Mouse (Mus musculus): ENCODE results near the gene Tspan9.
A peak's percentile ranks its signal among the peaks of the same experiment; 100 is the strongest.

Tspan9 gene

GRCm38 (mm10) chr6:128132581-128132980 is 10.8 kb downstream of the Tspan9 start:
- DNase-seq: peak; percentile 47 to 57

DNA sequence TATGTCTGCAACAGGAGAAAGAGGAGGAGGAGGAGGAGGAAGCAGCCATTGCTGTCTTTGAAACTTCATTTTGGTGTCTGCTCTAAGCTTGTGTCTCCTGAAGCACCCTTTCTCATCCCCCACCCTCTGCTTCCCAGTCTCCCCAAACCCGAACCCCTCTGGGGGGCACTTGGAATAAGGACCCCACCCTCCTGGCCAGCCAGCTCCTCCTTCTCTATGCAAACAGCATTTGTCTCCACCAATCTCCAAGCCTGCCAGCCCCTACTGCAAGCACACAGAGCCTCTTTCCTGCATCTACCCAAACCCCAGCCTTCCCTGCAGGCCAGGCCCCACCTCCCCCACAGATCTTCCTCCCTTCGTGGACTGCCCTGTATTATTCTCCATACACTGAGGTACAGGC is 12.0 kb downstream of the Tspan9 start:
- DNase-seq: no peak

DNA sequence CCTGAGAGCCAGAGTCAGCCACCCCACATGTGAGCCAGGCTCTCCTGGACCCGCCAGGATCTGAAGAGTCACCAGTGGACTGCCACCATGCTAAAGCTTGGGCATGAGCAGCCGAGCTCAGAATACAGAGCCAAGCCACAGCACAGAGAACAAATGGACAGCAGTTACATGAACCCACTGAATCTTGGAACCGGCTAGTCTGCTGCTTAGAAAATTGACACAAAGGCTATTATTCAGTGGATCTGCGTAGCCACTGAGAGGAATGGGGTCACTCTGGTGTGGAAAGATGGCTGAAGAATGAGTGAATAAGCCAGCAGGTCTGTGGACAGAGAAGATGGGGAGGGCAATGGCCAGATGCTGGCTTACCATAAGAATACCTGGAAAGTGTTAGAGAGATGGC is 12.7 kb downstream of the Tspan9 start:
- no peak for DNase-seq

GRCm38 (mm10) chr6:128129382-128129781 is 14.0 kb downstream of the Tspan9 start:
- DNase-seq: no peak

GRCm38 (mm10) chr6:128127312-128127711 is 16.1 kb downstream of the Tspan9 start:
- no peak for DNase-seq

GRCm38 (mm10) chr6:128126876-128127275 is 16.5 kb downstream of the Tspan9 start:
- DNase-seq: peak in 1 of 2 experiments; percentile 71

DNA sequence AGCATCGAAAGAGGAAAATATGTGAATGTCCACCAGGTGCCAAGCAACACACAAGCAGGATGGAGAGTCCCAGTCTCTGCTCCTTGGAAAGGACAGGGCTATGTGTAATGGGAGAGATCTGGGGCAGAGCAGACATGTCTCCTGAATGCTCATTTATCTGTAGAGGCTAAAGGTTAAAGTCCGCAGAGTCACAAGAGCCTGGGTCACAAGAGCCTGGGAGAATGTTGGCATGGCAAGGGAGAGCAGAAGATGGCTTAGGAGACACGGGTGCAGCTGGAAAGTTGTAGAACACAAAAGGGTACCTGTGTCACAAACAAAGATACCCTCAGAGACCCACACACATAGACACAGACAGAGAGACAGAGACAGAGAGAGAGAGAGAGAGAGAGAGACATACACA is 17.9 kb downstream of the Tspan9 start:
- no peak for DNase-seq

GRCm38 (mm10) chr6:128124222-128124971 is 19.0 kb downstream of the Tspan9 start:
- no peak for DNase-seq

DNA sequence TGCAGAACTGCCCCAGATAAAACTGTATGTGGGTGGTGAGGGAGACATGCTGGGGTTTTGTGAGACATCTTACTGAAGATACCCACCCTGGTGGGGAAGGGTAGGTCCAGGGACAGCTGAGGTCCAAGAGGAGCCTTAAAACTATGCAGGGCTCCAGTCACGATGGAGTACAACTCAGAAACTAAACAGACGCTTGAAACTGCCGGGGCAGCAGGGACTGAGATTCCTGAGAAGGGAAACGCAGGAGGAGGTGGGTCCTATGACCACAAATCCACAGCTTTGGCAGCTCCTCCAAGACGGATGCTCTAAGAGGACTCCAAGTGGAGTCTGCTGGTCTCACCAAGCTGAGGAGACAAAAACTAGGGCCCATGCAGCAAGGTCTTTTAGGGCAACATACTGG is 21.3 kb downstream of the Tspan9 start:
- no peak for DNase-seq

GRCm38 (mm10) chr6:128121691-128122090 is 21.7 kb downstream of the Tspan9 start:
- DNase-seq: no peak

DNA sequence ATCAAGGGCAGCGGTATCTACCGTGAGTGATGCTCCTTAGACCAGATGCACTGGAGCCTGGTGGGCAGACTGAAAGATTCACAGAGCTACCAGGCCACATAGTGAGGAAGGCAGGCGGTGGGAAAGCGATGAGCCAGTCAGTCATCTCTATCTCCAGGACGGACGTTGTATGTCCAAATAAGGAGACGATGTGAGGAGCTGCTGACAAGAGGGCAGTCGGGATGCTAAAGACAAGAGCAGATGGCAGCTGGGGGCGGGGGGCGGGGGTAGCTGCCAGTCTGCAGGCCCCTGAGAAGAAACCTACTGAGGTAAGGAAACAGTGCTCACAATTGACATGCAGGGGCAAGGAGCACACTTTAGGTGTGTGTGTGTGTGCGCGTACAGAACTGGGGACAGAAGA is 22.6 kb downstream of the Tspan9 start:
- no peak for DNase-seq

- no peak for DNase-seq
Observed at GRCm38 (mm10) chr6:128118670-128119230, 24.6 kb downstream of the Tspan9 start.

GRCm38 (mm10) chr6:128116836-128117542 is 26.4 kb downstream of the Tspan9 start:
- DNase-seq: no peak

DNA sequence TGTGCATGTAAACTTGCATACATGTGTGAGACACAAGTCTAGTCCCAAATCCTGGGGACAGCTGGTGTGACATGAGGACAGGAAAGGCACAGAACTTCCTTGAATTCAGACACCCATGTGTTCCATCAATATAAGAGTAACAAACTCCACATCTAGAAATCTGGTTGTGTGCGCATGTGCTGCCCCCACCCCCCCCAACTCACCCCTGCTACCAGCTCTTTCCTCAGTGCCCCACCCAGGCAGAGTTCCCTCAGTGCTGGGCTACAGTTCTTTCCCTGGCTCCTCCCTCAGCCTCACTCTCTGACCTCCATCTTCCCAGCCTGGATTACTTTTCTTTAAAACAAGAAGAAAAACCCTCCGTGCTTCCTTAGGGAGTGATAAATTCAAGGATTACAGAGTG is 27.1 kb downstream of the Tspan9 start:
- DNase-seq: no peak

DNA sequence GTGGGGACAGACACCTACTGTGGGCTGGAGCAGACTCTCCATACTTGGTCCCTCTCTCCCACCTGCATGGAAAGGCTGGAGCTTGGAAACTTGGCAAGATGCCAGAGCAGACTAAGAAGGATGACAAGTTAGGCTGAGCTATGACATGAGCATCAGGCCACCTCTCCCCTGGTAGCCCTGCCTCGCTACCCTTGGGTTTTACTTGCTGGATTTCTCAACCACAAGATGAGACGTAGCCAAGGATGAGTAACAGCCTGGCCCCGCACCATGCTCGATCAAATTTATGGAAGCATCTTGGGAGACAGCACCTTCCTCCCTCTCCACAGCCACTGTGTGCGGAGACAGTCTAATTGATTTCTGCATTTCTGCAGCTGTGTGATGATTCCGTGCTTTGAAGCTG is 28.3 kb downstream of the Tspan9 start:
- no peak for DNase-seq

- DNase-seq: no peak
Observed at GRCm38 (mm10) chr6:128112605-128113004, 30.8 kb downstream of the Tspan9 start.

DNA sequence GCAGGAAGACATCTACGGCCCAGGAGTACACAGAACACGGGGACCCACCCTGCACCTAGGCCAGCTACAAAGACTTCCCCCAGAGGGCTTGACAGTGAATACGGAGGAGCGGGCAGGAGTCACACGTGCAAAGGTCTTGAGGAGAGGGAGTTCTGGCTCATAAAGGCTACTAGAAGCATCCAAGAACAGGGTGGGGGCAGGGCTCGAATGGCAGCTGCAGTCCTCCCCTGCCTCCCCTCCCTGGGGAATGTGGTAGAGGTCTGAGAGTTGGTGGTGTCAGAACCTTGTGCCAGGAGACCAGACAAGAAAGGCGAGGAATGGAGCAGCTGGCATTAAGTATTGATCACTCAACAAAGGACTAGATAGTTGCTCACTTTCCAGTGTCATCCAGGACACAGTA is 31.6 kb downstream of the Tspan9 start:
- DNase-seq: no peak

- DNase-seq: peak; percentile 76 to 81
Observed at GRCm38 (mm10) chr6:128108324-128109035, 34.9 kb downstream of the Tspan9 start.

DNA sequence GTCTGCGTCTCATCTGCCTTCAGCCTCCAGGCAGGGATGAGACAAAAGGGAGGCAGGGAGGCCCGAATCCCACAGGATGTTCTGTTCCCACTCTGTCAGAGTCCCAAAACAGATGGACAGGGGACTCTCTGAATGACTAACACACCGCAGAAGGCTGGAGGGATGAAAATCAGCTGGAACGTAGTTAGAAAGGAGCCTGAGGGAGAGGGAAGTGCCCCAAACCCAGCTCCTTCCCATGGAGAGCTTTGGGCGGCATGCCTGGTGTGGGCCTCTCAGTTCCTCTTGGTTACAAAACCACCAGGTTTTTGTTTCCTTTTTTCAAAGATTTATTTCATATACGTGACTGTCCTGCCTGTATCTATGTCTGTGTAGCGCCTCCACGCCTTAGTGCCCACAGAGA is 35.7 kb downstream of the Tspan9 start:
- no peak for DNase-seq

- no peak for DNase-seq
Observed at GRCm38 (mm10) chr6:128106154-128106553, 37.2 kb downstream of the Tspan9 start.

DNA sequence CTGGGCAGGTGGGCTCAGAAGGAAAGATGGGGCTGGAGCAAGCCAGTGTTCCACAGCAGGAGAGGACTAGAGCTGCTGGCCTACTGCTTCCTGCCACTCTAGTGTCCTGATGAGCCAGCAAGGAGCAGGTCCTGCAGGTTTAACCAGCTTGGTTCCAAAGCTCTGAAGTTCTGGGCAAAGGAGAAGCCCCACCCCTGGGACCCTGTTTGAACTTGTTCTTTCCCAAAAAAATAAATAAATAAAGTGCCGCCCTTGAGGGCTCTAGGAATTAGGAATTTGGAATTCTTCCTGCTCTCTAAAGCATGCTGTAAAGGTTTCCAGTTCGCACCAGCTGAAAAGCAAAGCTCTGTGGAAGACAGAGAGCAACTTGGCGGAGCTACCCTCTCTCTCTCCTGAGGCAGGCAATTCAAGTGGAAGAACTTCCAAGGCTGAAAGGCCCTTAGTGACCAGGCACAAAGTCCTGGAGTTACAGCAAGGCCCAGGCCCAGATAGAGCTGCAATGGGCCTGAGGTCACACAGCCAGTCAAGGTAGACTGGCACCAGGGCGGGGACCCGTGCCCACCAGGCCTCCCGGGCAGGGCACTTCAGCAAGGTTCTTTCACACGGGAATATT is 38.6 kb downstream of the Tspan9 start:
- no peak for DNase-seq

GRCm38 (mm10) chr6:128103874-128104273 is 39.5 kb downstream of the Tspan9 start:
- no peak for DNase-seq
